Mouse (Mus musculus) MEL (cell line): ENCODE results near the gene Tkt. TPM values are rescaled to one million over a fixed set of nuclear protein-coding genes. Genes with fewer than 3 reads are reported as not detected.

Experiments
- DNase-seq: peaks from one replicate; pipeline ENCODE4 v3.0.0; 2011; ENCODE audit warnings: low read depth, low spot score
- H3K27ac ChIP-seq: 2 replicates; pipeline ENCODE4 v1.5.1; 2012; ENCODE audit warnings: low read depth, mild to moderate bottlenecking, control low read depth, low read length, moderate library complexity; ENCODE audit not compliant: control insufficient read depth
- H3K27me3 ChIP-seq, 2 experiments: fragments of 150-350 bp in 1 of 2; sonication (generic) in 1 of 2; 2 replicates each; pipeline ENCODE4 v1.6.1; 2012; ENCODE audit warnings: low read length in 2 of 2, mild to moderate bottlenecking in 2 of 2, improper control_type of control experiment in 1 of 2, moderate library complexity in 1 of 2; ENCODE audit not compliant: insufficient read depth in 2 of 2, control insufficient read depth in 1 of 2
- H3K36me3 ChIP-seq, 2 experiments: 2 replicates each; pipeline ENCODE4 v1.6.1; 2012 to 2014; ENCODE audit warnings: low read length in 2 of 2, improper control_type of control experiment in 1 of 2, inconsistent platforms in 1 of 2, mild to moderate bottlenecking in 1 of 2; ENCODE audit not compliant: insufficient read depth in 2 of 2, control insufficient read depth in 1 of 2
- H3K4me1 ChIP-seq, 2 experiments: fragments of 150-350 bp in 1 of 2; sonication (generic) in 1 of 2; 2 replicates each; pipeline ENCODE4 v1.6.1; 2012; ENCODE audit warnings: low read length in 2 of 2, improper control_type of control experiment in 1 of 2, mild to moderate bottlenecking in 1 of 2; ENCODE audit not compliant: insufficient read depth in 2 of 2, control insufficient read depth in 1 of 2
- H3K4me3 ChIP-seq, 2 experiments: fragments of 150-350 bp in 1 of 2; sonication (generic) in 1 of 2; 2 replicates each; pipeline ENCODE4 v1.5.1; 2012; ENCODE audit warnings: low read depth in 2 of 2, low read length in 2 of 2, mild to moderate bottlenecking in 2 of 2, moderate library complexity in 2 of 2, control low read depth in 1 of 2, improper control_type of control experiment in 1 of 2; ENCODE audit not compliant: control insufficient read depth in 1 of 2, insufficient read depth in 1 of 2
- H3K79me2 ChIP-seq: 2 replicates; pipeline ENCODE4 v1.6.1; 2012; ENCODE audit warnings: mild to moderate bottlenecking, low read length, moderate library complexity; ENCODE audit not compliant: control insufficient read depth, poor library complexity, insufficient read depth
- H3K9ac ChIP-seq: 2 replicates; pipeline ENCODE4 v1.6.1; 2012; ENCODE audit warnings: low read depth, mild to moderate bottlenecking, control low read depth, low read length, moderate library complexity; ENCODE audit not compliant: control insufficient read depth, poor library complexity, severe bottlenecking
- H3K9me3 ChIP-seq: fragments of 150-350 bp; sonication (generic); replicated peaks from 2 replicates; pipeline ENCODE4 v1.6.1; 2012; ENCODE audit warnings: mild to moderate bottlenecking, low read length, improper control_type of control experiment, moderate library complexity; ENCODE audit not compliant: insufficient read depth
- BHLHE40 ChIP-seq: IDR thresholded peaks from 2 replicates; pipeline ENCODE4 v1.6.1; 2012; ENCODE audit warnings: low read depth, mild to moderate bottlenecking, inconsistent platforms, low read length, improper control_type of control experiment, borderline replicate concordance
- CHD1 ChIP-seq: IDR thresholded peaks from 2 replicates; pipeline ENCODE4 v1.6.1; 2012; ENCODE audit warnings: low read depth, mild to moderate bottlenecking, inconsistent platforms, low read length, improper control_type of control experiment
- ELF1 ChIP-seq: IDR thresholded peaks from 2 replicates; pipeline ENCODE4 v1.6.1; 2014; ENCODE audit warnings: low read depth, mild to moderate bottlenecking, inconsistent platforms, low read length, improper control_type of control experiment, moderate library complexity
- EP300 ChIP-seq, 2 experiments: IDR thresholded peaks; 2 replicates each; pipeline ENCODE4 v1.6.1; 2011; ENCODE audit warnings: improper control_type of control experiment in 2 of 2, low read length in 2 of 2, low read depth in 1 of 2, mild to moderate bottlenecking in 1 of 2
- ETS1 ChIP-seq: IDR thresholded peaks from 2 replicates; pipeline ENCODE4 v1.6.1; 2012; ENCODE audit warnings: low read depth, mild to moderate bottlenecking, inconsistent platforms, low read length, improper control_type of control experiment, moderate library complexity
- JUND ChIP-seq: IDR thresholded peaks from 2 replicates; pipeline ENCODE4 v1.6.1; 2011; ENCODE audit warnings: low read depth, mild to moderate bottlenecking, improper control_type of control experiment, low read length
- KAT2A ChIP-seq: conservative IDR thresholded peaks from 2 replicates; pipeline ENCODE4 v1.6.1; 2012; ENCODE audit warnings: low read depth, low read length, improper control_type of control experiment, inconsistent platforms
- MAX ChIP-seq: IDR thresholded peaks from 2 replicates; pipeline ENCODE4 v1.6.1; 2011; ENCODE audit warnings: low read length, improper control_type of control experiment
- MAZ ChIP-seq: IDR thresholded peaks from 2 replicates; pipeline ENCODE4 v1.6.1; 2012; ENCODE audit warnings: low read depth, mild to moderate bottlenecking, inconsistent platforms, low read length, improper control_type of control experiment
- MEF2A ChIP-seq: IDR thresholded peaks from 2 replicates; pipeline ENCODE4 v1.6.1; 2014; ENCODE audit warnings: low read depth, mild to moderate bottlenecking, inconsistent platforms, low read length, improper control_type of control experiment; ENCODE audit not compliant: poor library complexity, insufficient replicate concordance, severe bottlenecking; ENCODE audit errors: extremely low read depth
- MXI1 ChIP-seq: IDR thresholded peaks from 2 replicates; pipeline ENCODE4 v1.6.1; 2011; ENCODE audit warnings: mild to moderate bottlenecking, low read depth, low read length, improper control_type of control experiment
- NELFE ChIP-seq: IDR thresholded peaks from 2 replicates; pipeline ENCODE4 v1.6.1; 2011; ENCODE audit warnings: low read depth, low read length, improper control_type of control experiment
- NRF1 ChIP-seq: IDR thresholded peaks from 2 replicates; pipeline ENCODE4 v1.6.1; 2014; ENCODE audit warnings: low read depth, mild to moderate bottlenecking, inconsistent platforms, low read length, improper control_type of control experiment, moderate library complexity; ENCODE audit not compliant: poor library complexity, insufficient read depth, severe bottlenecking
- POLR2AphosphoS5 ChIP-seq: IDR thresholded peaks from 2 replicates; pipeline ENCODE4 v1.6.1; 2012; ENCODE audit warnings: low read depth, borderline replicate concordance, mild to moderate bottlenecking, inconsistent platforms, low read length, moderate library complexity, mixed read lengths
- RAD21 ChIP-seq: IDR thresholded peaks from 2 replicates; pipeline ENCODE4 v1.6.1; 2011; ENCODE audit warnings: mild to moderate bottlenecking, low read depth, low read length, improper control_type of control experiment
- SIN3A ChIP-seq: IDR thresholded peaks from 2 replicates; pipeline ENCODE4 v1.6.1; 2012; ENCODE audit warnings: low read length, improper control_type of control experiment, inconsistent platforms
- TCF12 ChIP-seq: IDR thresholded peaks from 2 replicates; pipeline ENCODE4 v1.6.1; 2014; ENCODE audit warnings: low read depth, mild to moderate bottlenecking, inconsistent platforms, low read length, improper control_type of control experiment, moderate library complexity
- USF1 ChIP-seq: IDR thresholded peaks from 2 replicates; pipeline ENCODE4 v1.6.1; 2014; ENCODE audit warnings: low read depth, mild to moderate bottlenecking, inconsistent platforms, low read length, improper control_type of control experiment, moderate library complexity
- USF2 ChIP-seq, 2 experiments: IDR thresholded peaks; 2 replicates each; pipeline ENCODE4 v1.6.1; 2011 to 2012; ENCODE audit warnings: improper control_type of control experiment in 2 of 2, low read length in 2 of 2, borderline replicate concordance in 1 of 2, inconsistent platforms in 1 of 2, low read depth in 1 of 2, mild to moderate bottlenecking in 1 of 2; ENCODE audit not compliant: insufficient read depth in 1 of 2
- ZKSCAN1 ChIP-seq: IDR thresholded peaks from 2 replicates; pipeline ENCODE4 v1.6.1; 2012; ENCODE audit warnings: low read depth, mild to moderate bottlenecking, inconsistent platforms, low read length, improper control_type of control experiment, moderate library complexity
- ZNF384 ChIP-seq: IDR thresholded peaks from 2 replicates; pipeline ENCODE4 v1.6.1; 2012; ENCODE audit warnings: low read depth, mild to moderate bottlenecking, inconsistent platforms, low read length, improper control_type of control experiment
- polyA plus RNA-seq, 2 experiments: library from polyadenylated mRNA; stranded (reverse) in 1 of 2; unstranded in 1 of 2; fragments of >175 nt in 1 of 2; fragments of >200 nt in 1 of 2; gene quantifications; 2 replicates each; pipeline versions ENCODE4 v1.2.1 to v1.2.4; 2012; ENCODE audit warnings: low replicate concordance in 2 of 2, low read depth in 1 of 2; ENCODE audit not compliant: insufficient read length in 2 of 2, insufficient read depth in 1 of 2, missing spikeins in 1 of 2
- total RNA-seq: library from RNA; depleted of rRNA; stranded (reverse); fragments of 300-350 nt; gene quantifications from 2 replicates; pipeline ENCODE4 v1.2.3, GENCODE M21; 2012

Gene Tkt
- total and polyA plus RNA-seq, 3 experiments, result 115 to 1,273 (median 640) TPM

DNA sequence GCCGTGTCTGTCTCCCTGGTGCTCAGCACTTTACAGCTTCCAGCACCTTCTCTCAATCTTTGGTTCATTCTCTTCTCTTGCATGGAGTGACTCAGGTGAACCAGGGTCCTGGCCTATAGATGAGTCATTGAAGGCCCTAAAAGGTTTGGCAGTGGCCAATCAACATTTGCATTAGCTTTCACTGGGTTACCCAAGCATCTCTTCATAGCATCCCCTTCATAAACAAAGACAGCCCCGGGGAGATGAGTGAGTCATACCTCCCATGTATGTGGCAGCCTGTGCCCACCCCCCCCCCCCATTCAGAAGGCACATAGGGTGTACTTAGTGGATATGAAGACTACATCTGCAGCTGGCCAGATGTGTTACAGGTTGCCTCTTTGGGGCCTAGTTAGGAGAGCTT lies 8.5 kb downstream of the Tkt start:
- DNase-seq, result no peak
- Histone ChIP-seq H3K79me2 (peaks cover 66% of the 10 kb centered on the region), H3K4me3 (no peak overlapping the region), H3K9ac (no peak overlapping the region), H3K9me3 (no peaks in the 10 kb centered on the region), H3K27ac (no peak overlapping the region), H3K36me3 (peaks cover 19 to 48% of the 10 kb centered on the region in 2 experiments), H3K27me3 (no peaks in the 10 kb centered on the region), H3K4me1 (peaks cover 5 to 39% of the 10 kb centered on the region in 2 experiments; a peak in 3 of 4 replicates)
- TF ChIP-seq KAT2A, result no peak
- TF ChIP-seq NRF1, result no peak
- TF ChIP-seq BHLHE40, result no peak
- no peak for TF ChIP-seq EP300 (IDR thresholded peaks at IDR 0.05; ENCODE audit: low read depth in 1 of 2, low read length in 2 of 2)
- no peak for TF ChIP-seq USF2 (IDR thresholded peaks at IDR 0.05; ENCODE audit: borderline replicate concordance in 1 of 2, insufficient read depth in 1 of 2, low read depth in 1 of 2, low read length in 2 of 2)
- no peak for TF ChIP-seq TCF12
- no peak for TF ChIP-seq NELFE
- TF ChIP-seq ELF1, result no peak
- no peak for TF ChIP-seq ZNF384
- no peak for TF ChIP-seq MEF2A
- no peak for TF ChIP-seq CHD1
- TF ChIP-seq POLR2AphosphoS5, result no peak
- no peak for TF ChIP-seq ZKSCAN1
- no peak for TF ChIP-seq USF1
- no peak for TF ChIP-seq MAZ
- TF ChIP-seq RAD21, result no peak

DNA sequence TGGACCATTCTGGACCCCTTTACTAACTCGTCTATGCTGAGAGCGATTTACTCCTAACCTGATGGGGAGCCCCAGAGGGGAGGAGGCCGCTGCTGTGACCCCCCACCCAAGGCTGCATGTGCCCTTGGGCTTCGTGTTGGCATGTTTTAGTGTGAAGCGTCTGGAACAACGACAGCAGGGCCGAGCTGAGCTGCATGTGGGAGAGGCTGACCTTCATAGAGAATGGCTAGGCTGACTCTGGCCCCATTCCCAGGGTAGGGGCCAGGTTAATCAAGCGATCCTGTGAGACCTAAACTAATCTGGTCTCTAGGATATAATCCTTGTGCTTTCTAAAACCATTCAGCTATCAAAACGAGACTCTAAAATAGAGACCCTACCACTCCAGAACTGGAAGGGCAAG lies 9.6 kb downstream of the Tkt start:
- no peak for TF ChIP-seq USF1
- no peak for TF ChIP-seq ZKSCAN1
- TF ChIP-seq RAD21, result no peak
- TF ChIP-seq MAZ, result no peak
- TF ChIP-seq ETS1, result no peak
- TF ChIP-seq JUND, result no peak
- TF ChIP-seq MAX, result no peak
- no peak for TF ChIP-seq SIN3A
- no peak for TF ChIP-seq TCF12
- no peak for TF ChIP-seq MXI1
- TF ChIP-seq, all 39 proteins: peak for 0
- H3K9me3 ChIP-seq, result no peaks in the 10 kb centered on the region
- H3K79me2 ChIP-seq, result peaks cover 56% of the 10 kb centered on the region
- H3K27me3 ChIP-seq, result no peaks in the 10 kb centered on the region
- H3K36me3 ChIP-seq, result peaks cover 16 to 41% of the 10 kb centered on the region in 2 experiments
- H3K4me1 ChIP-seq, result peaks cover 5 to 31% of the 10 kb centered on the region in 2 experiments
- H3K27ac ChIP-seq, result no peak overlapping the region
- no peak overlapping the region for H3K4me3 ChIP-seq
- H3K9ac ChIP-seq, result no peak overlapping the region
- no peak for DNase-seq
